Mouse (Mus musculus) adrenal gland, postnatal 25 days (tissue): ENCODE data around the gene Nnat. TPM values are rescaled to one million over a fixed set of nuclear protein-coding genes. Genes with fewer than 3 reads are reported as not detected.
A peak's percentile ranks its signal among the peaks of the same experiment; 100 is the strongest.
"Not testable (repeated sequence)": the region's sequence is repeated elsewhere in the genome, so short reads cannot be mapped to it uniquely, and the experiment has no call there.

Experiments used
- DNase-seq: peaks from one replicate; pipeline ENCODE4 v3.0.0; 2021; ENCODE audit warnings: mixed read lengths
- total RNA-seq: library from RNA; stranded (reverse); gene quantifications from 2 replicates; pipeline ENCODE4 v1.2.3, GENCODE M21; 2021

The Nnat gene
- total RNA-seq, 1 experiment from 2014 or later, result 91.2 TPM

DNA sequence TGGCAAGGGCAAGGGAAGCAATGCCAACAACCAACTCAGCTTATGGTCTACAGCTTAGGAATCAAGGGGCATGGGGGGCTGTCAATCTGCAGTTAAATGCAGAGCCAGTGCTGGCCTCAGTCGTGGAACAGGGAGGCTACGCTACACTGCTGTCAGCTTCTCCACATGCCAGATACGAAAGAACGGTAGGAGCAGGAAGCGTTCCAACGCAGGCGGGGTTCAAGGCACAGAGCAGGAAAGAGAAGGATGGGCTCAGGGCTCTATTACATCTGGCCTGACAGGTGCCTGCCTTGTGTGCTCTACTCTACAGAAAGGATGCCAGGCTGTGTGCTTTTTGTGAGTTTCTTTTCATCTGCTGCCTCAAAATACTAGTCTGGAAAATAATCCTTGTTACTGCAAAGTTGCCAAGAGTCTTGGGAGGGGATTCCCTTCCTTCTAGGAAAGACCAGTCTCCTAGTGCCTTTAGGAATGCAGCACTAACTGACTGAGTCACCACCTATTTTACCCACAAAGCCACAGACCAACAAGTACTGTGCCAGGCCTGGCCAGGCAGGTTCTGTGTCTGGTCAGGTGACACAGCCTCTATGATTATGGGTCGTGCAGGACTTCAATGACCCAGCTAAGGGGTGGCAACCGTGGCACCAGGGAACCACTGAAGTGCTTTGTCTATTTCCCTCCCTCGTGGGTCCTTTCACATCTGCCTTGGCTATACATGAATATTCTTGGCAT is 7.6 kb upstream of the Nnat start:
- no peak for DNase-seq

DNA sequence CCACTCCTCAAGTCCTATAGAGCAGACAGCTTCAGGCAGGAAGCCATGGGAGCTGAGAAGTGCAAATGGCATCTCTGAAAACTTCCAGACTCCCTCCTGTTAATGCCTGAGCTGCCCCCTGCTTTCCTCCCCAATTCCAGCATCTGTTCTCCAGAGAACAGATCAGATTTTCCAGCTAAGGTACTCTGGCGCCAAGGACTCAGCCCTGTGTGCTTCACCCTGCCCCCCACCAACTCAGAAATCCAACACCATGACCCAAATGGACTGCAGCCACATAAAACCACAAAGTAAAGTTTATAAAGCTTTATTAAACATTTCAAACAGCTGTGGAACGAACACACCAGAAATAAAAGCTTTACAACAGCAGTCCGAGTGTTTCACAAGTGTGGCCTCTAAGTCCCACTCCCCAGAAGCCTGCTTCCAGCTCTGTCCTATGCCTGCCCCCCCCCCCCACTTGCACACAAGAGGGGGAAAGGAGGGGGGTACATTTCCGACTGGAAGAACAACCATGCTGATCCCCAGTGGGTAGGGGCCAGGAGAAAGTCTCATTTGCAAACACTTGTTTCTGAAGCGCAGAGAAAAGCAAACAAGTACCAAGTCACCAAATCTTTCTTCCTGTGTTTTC is 3.7 kb upstream of the Nnat start:
- DNase-seq, result no peak

DNA sequence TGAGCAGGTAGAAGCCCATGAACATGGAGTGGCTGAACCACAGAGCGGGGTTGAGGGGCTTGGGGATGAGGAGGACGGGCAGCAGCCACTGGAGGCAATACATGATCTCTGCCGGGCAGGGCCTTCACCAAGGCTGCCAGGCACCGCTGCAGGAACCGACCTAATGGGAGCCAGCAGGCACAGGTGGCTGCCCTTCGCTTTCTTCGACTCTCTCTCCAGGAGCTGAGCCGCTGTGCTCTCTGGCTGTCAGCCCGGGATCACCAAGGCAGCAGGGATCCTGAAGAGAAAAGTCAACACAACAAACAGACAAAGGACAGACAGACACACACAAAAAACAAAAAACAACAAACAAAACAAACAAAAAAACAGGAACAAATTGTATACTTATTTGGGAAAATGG is 1.8 kb upstream of the Nnat start:
- DNase-seq, result no peak

GRCm38 (mm10) chr2:157558520-157558919 is 1.4 kb upstream of the Nnat start:
- DNase-seq, result no peak

- DNase-seq, result no peak
These were observed 438 bp upstream of the Nnat start for GRCm38 (mm10) chr2:157559440-157559839.

DNA sequence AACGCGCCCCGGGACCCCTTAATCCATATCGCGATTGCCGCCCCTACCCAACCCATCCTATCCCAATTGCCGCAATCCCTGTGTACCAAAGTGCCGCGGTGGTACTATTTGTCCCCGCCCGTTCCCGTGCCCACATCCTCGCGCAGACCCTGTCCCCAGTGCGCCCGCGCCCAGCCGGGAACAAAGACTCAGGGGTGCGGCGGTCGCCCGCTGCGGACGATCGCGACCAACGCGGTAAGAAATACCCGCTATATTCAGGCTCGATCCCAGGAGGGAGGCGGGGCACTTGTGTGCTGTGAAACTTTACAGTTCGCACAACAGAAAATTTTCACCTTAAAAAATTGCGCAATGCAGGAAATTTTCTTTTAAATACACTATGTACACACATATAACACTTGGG is 424 bp downstream of the Nnat start:
- no peak for DNase-seq

DNA sequence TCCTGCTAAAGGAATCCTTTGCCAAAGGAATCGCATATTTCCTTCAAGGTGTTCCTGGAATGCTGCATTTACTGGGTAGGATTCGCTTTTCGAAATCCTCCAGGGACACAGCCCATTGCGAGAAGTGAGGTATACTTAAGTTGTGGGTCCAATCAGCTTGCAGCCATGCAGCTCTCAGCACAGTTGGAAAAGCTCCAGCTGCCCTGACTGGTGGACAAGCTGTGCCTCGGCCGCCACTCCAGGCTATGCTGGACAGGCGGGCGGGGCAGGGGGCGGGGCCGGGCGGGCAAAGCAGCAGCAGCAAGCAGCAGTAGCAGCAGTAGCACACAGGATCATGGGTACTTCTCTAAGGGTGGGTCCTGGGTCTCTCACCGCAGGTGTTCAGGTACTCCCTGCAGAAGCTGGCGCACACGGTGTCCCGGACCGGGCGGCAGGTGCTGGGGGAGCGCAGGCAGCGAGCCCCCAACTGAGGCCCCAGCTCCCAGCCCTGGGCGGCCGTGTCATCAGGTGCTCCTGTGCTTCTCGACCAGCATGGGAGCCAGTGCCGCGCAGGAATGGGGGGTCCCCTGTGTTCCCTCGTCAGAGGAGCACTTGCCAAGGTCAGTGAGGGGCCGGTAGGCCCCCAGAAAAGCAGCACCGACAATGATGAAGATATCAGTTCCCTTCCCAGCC is 1.4 kb downstream of the Nnat start:
- peak; percentile 86 for DNase-seq

GRCm38 (mm10) chr2:157563031-157563430 is 3.2 kb downstream of the Nnat start:
- DNase-seq, result no peak

DNA sequence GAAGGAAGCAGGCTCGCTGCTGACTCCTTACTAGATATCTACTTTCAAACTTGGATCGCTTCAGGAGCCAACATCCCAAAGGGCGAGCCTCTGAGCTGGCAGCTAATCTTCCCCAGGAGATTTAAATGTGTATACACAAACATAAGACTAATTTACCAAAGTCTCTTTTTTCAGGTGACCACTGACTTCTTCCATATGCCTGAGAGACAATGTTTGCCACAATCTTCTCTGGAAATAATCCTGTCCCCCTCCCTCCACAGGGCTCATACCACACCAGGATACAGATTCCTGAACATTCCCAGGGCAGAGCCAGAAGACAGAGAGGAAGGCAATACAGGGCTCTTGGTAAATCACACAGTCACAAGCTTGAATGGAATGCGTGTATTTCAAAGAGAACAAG is 4.8 kb downstream of the Nnat start:
- no peak for DNase-seq

DNA sequence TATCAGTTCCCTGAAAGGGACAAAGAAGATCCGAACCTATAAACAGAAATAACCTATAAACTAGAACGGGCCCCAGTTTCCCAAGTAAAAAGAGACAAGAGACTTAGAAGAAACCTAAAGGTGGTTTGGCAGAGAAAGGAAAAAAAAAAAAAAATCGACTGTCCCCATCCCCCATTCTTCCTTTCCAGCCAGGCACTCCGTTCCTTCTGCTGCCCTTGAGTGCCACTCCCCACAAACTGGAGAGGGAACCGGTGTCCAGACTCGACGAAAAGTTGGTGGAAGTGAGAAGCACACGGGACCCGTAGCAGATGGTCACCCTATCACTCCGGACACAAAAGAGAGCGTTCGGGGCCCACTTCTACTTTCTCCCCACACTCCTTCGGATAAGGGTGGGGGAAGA is 5.6 kb downstream of the Nnat start:
- no peak for DNase-seq

GRCm38 (mm10) chr2:157565898-157566259 is 6.0 kb downstream of the Nnat start:
- no peak for DNase-seq

- DNase-seq, result peak; percentile 79
These were observed 6.5 kb downstream of the Nnat start for GRCm38 (mm10) chr2:157566260-157566952.

DNA sequence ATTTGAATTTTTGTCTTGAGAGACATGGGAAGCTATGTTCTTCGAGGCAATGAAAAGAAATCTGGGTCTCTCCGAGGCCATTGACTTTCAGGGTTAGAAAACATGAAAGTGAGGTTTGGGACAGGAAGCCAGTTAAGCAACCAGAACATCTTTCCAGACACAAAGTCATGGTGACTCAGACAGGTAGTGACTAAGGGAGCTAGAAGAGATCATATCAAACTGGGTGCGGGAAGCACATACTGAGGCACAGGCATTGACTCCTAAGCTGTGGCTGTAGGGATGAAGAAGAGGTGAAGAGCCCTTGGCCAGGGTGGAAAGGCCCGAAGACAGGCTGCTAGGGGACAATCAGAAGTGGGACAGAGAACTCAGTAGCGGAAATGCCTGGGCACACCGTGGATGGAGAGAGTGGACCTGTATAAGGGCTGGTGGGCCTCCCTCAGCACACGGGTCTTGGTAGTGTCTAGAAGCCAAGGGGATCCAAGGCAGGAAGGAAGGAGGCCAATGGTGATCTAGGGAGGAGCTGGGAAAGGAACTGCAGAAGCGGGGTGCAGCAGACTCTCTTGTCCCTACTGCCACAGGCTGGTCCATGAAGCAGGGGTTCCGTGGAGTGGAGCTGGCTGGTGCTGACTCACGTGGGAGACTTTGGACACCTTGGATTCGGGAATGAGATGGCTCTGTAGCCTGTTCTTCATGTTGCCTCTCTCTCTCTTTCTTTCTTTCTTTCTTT is 7.5 kb downstream of the Nnat start:
- DNase-seq, result no peak

DNA sequence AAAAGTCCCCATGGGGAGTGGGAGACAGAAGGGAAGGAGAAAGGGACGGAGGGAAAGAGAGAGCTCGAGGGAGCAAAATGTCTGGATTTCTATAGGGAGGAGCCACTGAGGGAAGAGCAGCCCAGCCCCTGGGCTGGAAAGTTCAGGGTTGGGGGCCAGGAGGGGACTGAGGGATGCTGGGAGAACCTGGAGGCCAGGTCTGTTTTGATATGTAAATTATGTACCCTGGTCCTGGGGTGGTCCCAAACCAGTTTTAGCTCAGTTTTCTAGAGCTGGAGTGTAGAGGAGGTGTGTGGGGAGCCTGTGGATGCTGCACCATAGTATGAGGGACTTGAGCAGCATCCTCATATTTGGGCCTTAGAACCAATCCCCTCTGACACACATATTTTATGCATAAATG is 9.0 kb downstream of the Nnat start:
- DNase-seq, result no peak

DNA sequence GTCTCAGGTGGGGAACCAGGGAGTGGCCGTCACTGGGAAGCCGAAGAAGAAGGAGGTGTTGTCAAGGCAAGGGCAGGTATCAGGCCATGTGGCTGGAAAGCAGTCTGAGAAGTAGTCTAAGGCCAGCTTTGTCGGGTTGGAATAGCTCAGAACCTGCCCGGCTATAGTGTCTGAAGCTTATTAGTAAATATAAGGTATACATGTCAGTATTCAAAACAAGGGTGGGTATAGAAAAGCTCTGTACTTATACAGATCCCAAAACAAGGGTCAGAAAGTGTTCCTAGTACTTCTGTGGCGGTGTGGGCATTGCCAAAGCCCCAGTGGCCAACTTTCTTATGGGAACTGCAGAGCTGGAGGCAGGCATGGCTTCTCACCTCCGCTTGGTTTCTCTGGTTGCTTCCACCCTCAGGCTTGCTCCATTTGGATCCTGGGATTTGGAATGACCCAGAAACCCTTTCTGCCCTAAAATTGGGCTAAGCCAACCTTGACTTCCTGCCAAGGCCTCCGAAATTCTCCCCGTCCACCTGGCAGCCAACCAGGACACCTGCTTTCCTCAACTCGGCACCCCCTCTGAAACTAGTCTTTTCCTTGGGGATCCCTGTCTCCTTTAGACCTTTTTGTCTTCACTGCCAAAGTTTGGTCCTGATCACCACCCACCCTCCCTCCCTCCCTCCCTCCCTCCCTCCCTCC is 10.1 kb downstream of the Nnat start:
- DNase-seq, result peak; percentile 51

DNA sequence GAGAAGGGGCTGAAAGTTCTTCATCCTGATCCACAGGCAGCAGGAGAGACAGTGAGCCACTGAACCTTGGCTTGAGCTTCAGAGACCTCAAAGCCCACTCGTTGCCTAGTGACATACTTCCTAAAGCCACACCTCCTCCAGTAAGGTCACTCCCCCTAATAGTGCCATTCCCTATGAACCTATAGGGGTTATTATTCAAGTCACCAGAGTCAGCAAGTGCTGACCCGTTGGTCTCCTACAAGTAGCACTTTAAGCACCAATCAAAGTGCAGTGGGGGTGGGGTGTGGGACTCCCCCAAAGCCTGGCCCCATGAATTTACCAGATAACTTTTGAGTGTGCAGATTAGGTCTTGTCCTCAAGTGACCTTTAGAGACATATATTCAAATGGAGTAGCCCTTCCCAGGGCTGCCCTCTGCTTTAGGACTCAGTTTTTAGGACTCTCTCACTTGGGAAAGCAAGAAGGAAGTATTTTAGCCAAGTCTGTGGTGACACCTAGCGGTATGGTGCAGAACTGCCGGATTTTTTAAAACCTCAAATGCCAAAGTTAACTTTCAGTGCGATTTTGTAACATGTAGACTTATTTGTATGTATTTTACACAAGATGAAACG is 11.4 kb downstream of the Nnat start, which contains the start of gene Blcap:
Gene Blcap, minus strand, starts transcription at position 51 of the 609 bp plus-strand sequence.
- peak; percentile 34 for DNase-seq

GRCm38 (mm10) chr2:157572786-157573185 is 12.9 kb downstream of the Nnat start:
- no peak for DNase-seq

DNA sequence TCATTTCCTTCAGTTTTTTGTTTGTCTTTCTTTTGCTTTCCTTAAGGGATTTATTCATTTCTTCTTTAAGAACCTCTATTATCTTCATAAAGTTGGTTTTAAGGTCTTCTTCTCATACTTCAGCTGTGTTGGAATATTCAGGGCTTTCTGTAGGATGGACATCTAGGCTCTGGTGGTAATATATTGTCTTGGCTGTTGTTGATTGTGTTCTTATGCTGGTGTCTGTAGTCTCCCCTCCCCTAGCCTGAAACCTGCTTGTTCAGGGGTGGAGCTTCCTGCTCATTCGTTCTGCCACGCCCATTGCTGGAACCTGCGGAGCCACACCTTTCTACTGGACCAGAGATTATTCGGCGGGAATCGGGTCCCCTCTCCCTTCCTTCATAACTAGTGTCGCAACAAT is 25.5 kb downstream of the Nnat start:
- DNase-seq, result not testable (repeated sequence)

DNA sequence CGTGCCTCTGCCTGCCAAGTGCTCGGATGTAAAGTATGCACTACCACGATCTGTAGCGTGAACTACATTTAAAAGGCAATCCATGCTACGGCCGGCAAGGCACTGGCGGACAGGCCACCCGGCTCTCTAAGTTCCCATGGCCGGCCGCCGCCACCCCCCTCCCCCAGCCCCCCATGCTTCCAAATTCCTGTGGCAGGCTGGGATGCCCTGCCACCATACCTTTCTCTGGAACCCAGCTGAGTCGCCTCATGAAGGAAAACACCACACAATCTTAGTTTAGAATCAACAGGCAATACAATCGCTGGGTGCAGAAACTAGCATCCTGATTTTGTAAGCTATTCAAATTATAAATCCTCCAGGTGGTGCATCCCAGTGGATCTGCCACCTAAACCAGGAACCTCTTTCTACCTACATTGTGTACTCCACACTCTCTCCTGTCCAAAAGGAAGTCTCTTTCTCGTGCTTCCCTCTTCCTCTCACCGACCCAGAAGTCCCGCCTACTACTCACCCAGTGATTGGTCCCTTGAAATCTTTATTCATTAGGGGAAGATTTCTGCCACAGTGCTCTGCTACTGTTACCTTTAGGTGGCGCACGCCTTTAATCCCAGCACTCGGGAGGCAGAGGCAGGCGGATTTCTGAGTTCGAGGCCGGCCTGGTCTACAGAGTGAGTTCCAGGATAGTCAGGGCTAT is 37.1 kb downstream of the Nnat start:
- DNase-seq, result no peak

- no peak for DNase-seq
These were observed 41.6 kb downstream of the Nnat start for GRCm38 (mm10) chr2:157601435-157601839.
